Mouse (Mus musculus) C2C12 (cell line): ENCODE measurements around the gene Cox4i2. TPM values are rescaled to one million over a fixed set of nuclear protein-coding genes. Genes with fewer than 3 reads are reported as not detected.

Experiments used
- H3K27me3 ChIP-seq: one replicate; pipeline ENCODE4 v1.6.1; 2011; ENCODE audit not compliant: control insufficient read depth, insufficient read depth, insufficient read length
- H3K36me3 ChIP-seq: one replicate; pipeline ENCODE4 v1.6.1; 2011; ENCODE audit not compliant: control insufficient read depth, insufficient read depth
- H3K4me3 ChIP-seq: one replicate; pipeline ENCODE4 v1.5.1; 2011; ENCODE audit warnings: mild to moderate bottlenecking, control low read depth; ENCODE audit not compliant: poor library complexity, insufficient read depth, severe bottlenecking
- H3K79me2 ChIP-seq: one replicate; pipeline ENCODE4 v1.6.1; 2011; ENCODE audit not compliant: control insufficient read depth, insufficient read depth
- H3K79me3 ChIP-seq: one replicate; pipeline ENCODE4 v1.6.1; 2011; ENCODE audit warnings: low read depth, control low read depth
- H3ac ChIP-seq: one replicate; pipeline ENCODE3; 2011; ENCODE audit warnings: low read depth; ENCODE audit not compliant: control insufficient read depth, insufficient read length
- CEBPB ChIP-seq: IDR thresholded peaks from one replicate; pipeline ENCODE4 v1.6.1; 2011; ENCODE audit warnings: low read depth, mild to moderate bottlenecking, control low read depth, moderate library complexity
- CTCF ChIP-seq: IDR thresholded peaks from one replicate; pipeline ENCODE4 v1.5.1; 2011; ENCODE audit not compliant: control insufficient read depth, insufficient read depth, insufficient read length
- FOSL1 ChIP-seq: IDR thresholded peaks from one replicate; pipeline ENCODE4 v1.8.0; 2011; ENCODE audit warnings: mild to moderate bottlenecking, low read length; ENCODE audit not compliant: poor library complexity, insufficient read depth, severe bottlenecking
- MAX ChIP-seq: IDR thresholded peaks from one replicate; pipeline ENCODE4 v1.6.1; 2011; ENCODE audit warnings: mild to moderate bottlenecking, control low read depth
- MYOD1 ChIP-seq: IDR thresholded peaks from one replicate; pipeline ENCODE4 v1.6.1; 2011; ENCODE audit warnings: low read depth; ENCODE audit not compliant: control insufficient read depth, insufficient read length
- MYOG ChIP-seq: IDR thresholded peaks from one replicate; pipeline ENCODE4 v1.6.1; 2011; ENCODE audit not compliant: control insufficient read depth, insufficient read length; ENCODE audit errors: extremely low read depth
- USF1 ChIP-seq: IDR thresholded peaks from one replicate; pipeline ENCODE4 v1.6.1; 2011; ENCODE audit warnings: low read depth, mild to moderate bottlenecking, control low read depth, moderate library complexity
- polyA plus RNA-seq: library from polyadenylated mRNA; unstranded; fragments of >200 nt; fragmentation: generic; extraction: Trizol; gene quantifications from one replicate; pipeline ENCODE4 v1.2.1, GENCODE M21; 2012; ENCODE audit warnings: missing spikeins

Cox4i2 gene
- polyA plus RNA-seq, 1 experiment = 0.39 TPM

- Histone ChIP-seq H3K4me3 (peak overlapping the region; percentile 93), H3K79me2 (peaks cover 45% of the 10 kb centered on the region), H3K36me3 (peaks cover 17% of the 10 kb centered on the region), H3K27me3 (no peaks in the 10 kb centered on the region), H3ac (peak overlapping the region; percentile 92), H3K79me3 (peaks cover 28% of the 10 kb centered on the region)
- TF ChIP-seq MYOD1 (no peak), CEBPB (no peak), CTCF (no peak), USF1 (no peak), MAX (no peak), MYOG (no peak), FOSL1 (no peak)
Measured at GRCm38 (mm10) chr2:152736748-152737147, 17.2 kb upstream of the Cox4i2 start.

GRCm38 (mm10) chr2:152737306-152738221 lies 16.4 kb upstream of the Cox4i2 start:
- Histone ChIP-seq H3K79me2 (peaks cover 45% of the 10 kb centered on the region), H3K79me3 (peaks cover 26% of the 10 kb centered on the region), H3K27me3 (no peaks in the 10 kb centered on the region), H3ac (peak overlapping the region; percentile 80), H3K36me3 (peaks cover 17% of the 10 kb centered on the region), H3K4me3 (peak overlapping the region; percentile 93)
- TF ChIP-seq CTCF = no peak
- no peak for TF ChIP-seq FOSL1
- no peak for TF ChIP-seq MYOD1
- no peak for TF ChIP-seq MAX
- TF ChIP-seq USF1 = no peak
- no peak for TF ChIP-seq CEBPB
- no peak for TF ChIP-seq MYOG

GRCm38 (mm10) chr2:152738341-152738740 lies 15.6 kb upstream of the Cox4i2 start:
- peak overlapping the region; percentile 80 for H3ac ChIP-seq
- H3K79me3 ChIP-seq = peaks cover 26% of the 10 kb centered on the region
- peaks cover 17% of the 10 kb centered on the region for H3K36me3 ChIP-seq
- H3K4me3 ChIP-seq = peak overlapping the region; percentile 93
- H3K79me2 ChIP-seq = peaks cover 45% of the 10 kb centered on the region
- TF ChIP-seq CEBPB (no peak), MAX (no peak), FOSL1 (no peak), CTCF (no peak), USF1 (no peak), MYOG (no peak), MYOD1 (no peak)
- no peaks in the 10 kb centered on the region for H3K27me3 ChIP-seq

GRCm38 (mm10) chr2:152739031-152739841 lies 14.7 kb upstream of the Cox4i2 start:
- Histone ChIP-seq H3K36me3 (peaks cover 17% of the 10 kb centered on the region), H3K79me3 (peaks cover 26% of the 10 kb centered on the region), H3ac (peak overlapping the region; percentile 31), H3K79me2 (peaks cover 45% of the 10 kb centered on the region), H3K4me3 (peak overlapping the region; percentile 93), H3K27me3 (no peaks in the 10 kb centered on the region)
- TF ChIP-seq MAX (peak; percentile 53), CEBPB (peak; percentile 9), MYOD1 (no peak), CTCF (no peak), FOSL1 (no peak), USF1 (no peak)

- H3K79me3 ChIP-seq = peaks cover 26% of the 10 kb centered on the region
- H3K79me2 ChIP-seq = peaks cover 45% of the 10 kb centered on the region
- TF ChIP-seq CTCF (no peak), USF1 (no peak), MYOD1 (no peak), CEBPB (no peak), FOSL1 (no peak), MYOG (no peak), MAX (no peak)
- H3K4me3 ChIP-seq = no peak overlapping the region
- H3K27me3 ChIP-seq = no peaks in the 10 kb centered on the region
- H3K36me3 ChIP-seq = peaks cover 17% of the 10 kb centered on the region
- peak overlapping the region; percentile 31 for H3ac ChIP-seq
Measured at GRCm38 (mm10) chr2:152739842-152740260, 14.1 kb upstream of the Cox4i2 start.
